ENCODE assay signal across 13 mouse cellular contexts in genomic region chr8:54638634-54639033, GRCm38 (mm10). TPM values are rescaled to one million over a fixed set of nuclear protein-coding genes. Genes with fewer than 3 reads are reported as not detected.
DNase-seq lines count a peak whose midpoint lies in the region.
"Had no signal": no experiment of that assay in that cellular context is flagged by ENCODE, and none has a peak within 500 bp of the region (broad histone marks: within the 10 kb centered on the region; RNA-seq: fewer than 3 reads in every experiment).

No protein-coding gene starts in this region.

- intact Hi-C loops in heart, postnatal 14 days (cut with DNase I) = no loop called here

- peak; percentile 57 for DNase-seq in adrenal gland, postnatal 10 days
- DNase-seq in adrenal gland, postnatal 4 days (ENCODE audit: low spot score in 2 of 2) = no peak
- DNase-seq in kidney, adult 9 months = peak; percentile 16
- no peak for DNase-seq in kidney, postnatal 4 days
- DNase-seq in cerebellum, adult 11 months = peak; percentile 16
- DNase-seq in cerebellum, postnatal 25 days = peak; percentile 39 to 65
- no peak for DNase-seq in lung, adult 18-20 months
- no peak for DNase-seq in heart, postnatal 14 days
- DNase-seq: liver, embryonic 13.5 days; right cerebral cortex, postnatal 25 days had no signal

RNA-seq across cellular contexts. Expression of gene Spata4, which starts 38.1 kb away (rescaled TPM):
- total RNA-seq in adrenal gland, postnatal 10 days (2021) = not detected
- under 1 TPM in 1 of 2 experiments, not detected in 1; 0.28 TPM for total RNA-seq in adrenal gland, postnatal 4 days (2021)
- not detected for total RNA-seq in heart, postnatal 14 days (2021)
- total RNA-seq: gastrocnemius, adult 18-20 months; granulocyte monocyte progenitor cell, adult 5-6 weeks; megakaryocyte-erythroid progenitor cell, adult 5-6 weeks had no signal

Comparison
In these comparisons a context has a peak if more than half of its experiments do, and no peak if none do; other contexts are left out.
1. DNase-seq: peak in adrenal gland, postnatal 10 days (single experiment), kidney, adult 9 months (single experiment), cerebellum, adult 11 months (single experiment) and cerebellum, postnatal 25 days (2 of 2); none in adrenal gland, postnatal 4 days (0 of 2), kidney, postnatal 4 days (0 of 2), lung, adult 18-20 months (0 of 2) and heart, postnatal 14 days (0 of 2).